Mouse (Mus musculus): ENCODE results near the gene Nol4l.

DNA sequence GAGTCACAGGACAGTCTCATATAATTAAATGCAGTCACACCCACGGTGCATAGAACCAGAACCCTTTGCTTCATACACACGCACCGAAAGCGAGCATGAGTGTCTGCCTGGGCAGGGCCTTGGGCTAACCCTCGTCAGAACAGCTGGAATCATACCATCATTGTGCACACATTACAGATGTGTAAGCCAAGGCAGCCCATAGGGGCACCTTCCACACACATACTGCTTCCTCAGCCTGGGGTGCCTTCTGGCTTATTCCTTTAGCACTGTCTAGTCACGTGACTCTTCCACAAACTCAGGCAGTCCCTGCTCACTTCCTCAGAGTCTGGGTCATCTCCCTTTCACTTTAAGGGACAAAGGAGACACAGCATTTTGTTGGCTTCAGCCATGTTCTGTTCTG, 33.5 kb downstream of the Nol4l start:
- TF ChIP-seq BHLHE40 (IDR thresholded peaks at IDR 0.05; ENCODE audit: borderline replicate concordance, low read depth, low read length) (no peak), MAX (IDR thresholded peaks at IDR 0.05; ENCODE audit: low read length) (no peak), EP300 (IDR thresholded peaks at IDR 0.05; ENCODE audit: low read depth in 1 of 2, low read length in 2 of 2) (no peak), E2F4 (IDR thresholded peaks at IDR 0.05; ENCODE audit: borderline replicate concordance, low read depth, low read length) (no peak)

Measured in MEL (cell line).